Mouse (Mus musculus) adrenal gland, adult (tissue): ENCODE results near the gene Rab26.
A peak's percentile ranks its signal among the peaks of the same experiment; 100 is the strongest.

Experiments
- DNase-seq, 2 experiments: peaks; one replicate each; pipeline ENCODE4 v3.0.0; 2022 to 2023; ENCODE audit warnings: low spot score in 1 of 2; ENCODE audit not compliant: inconsistent age in 2 of 2

The Rab26 gene

DNA sequence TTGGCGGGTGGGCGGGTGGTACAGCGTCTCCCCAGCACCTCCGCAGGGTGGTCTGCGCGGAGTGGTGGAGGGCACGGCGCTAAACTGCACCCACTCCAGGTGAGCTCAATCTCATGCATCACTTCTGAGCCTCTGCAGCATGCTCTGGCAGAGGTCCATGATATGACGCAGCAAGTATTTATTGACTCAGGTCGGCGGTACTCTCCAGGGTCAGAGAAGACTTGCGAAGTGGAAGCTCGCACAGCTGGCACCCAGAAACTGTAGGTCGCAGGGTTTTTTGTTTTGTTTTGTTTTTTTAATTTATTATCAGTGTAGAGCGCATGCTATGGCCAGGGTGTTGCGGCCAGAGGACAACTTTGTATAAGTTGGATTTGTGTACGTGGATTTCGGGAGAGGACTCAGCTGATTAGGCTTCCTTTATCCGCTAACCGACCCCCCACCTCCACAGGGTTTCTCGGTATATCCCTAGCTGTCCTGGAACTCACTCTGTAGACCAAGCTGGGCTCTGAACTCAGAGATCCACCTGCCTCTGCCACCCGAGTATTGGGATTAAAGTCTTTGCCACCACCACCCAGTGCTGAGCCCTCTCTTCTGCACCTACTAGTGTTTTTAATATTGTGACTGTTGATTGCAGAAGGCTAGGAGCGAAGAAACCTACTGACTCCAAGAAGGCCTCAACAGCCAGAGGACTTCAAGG is 15.1 kb upstream of the Rab26 start:
- peak; percentile 82 to 93 for DNase-seq

DNA sequence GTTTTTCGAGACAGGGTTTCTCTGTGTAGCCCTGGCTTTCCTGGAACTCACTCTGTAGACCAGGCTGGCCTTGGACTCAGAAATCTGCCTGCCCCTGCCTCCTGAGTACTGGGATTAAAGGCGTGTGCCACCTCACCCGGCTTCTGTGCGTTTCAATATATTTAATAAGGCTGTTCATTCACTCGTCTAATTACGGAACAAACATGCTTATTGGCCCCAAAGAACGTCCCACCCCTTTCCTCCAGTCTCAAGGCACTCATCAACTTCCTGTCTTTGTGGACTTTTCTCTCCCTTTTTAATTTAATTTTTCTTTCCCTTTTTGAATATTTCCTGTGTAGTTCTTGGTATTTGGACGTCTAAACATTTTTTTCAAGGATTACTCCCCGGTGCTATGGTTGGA is 14.4 kb upstream of the Rab26 start:
- no peak for DNase-seq

DNA sequence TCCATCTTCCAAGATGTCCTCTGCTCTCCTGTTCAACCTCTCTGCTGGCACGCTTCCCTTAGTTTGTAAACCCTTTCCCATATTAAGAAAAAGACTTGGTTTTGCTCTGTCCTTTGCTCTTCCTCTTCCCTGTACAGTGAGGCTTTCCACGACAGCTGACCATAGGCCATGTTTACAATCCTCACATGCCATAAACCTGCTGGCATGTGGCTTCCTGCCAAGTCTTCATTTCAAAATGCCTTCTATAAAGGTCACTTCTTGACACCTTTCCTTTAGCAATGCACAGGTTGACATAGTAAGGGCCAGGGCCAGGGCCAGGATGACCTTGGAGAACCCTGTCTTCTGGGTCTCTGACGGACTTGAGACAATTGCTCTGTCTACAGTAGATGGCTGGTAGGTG is 12.2 kb upstream of the Rab26 start:
- no peak for DNase-seq

DNA sequence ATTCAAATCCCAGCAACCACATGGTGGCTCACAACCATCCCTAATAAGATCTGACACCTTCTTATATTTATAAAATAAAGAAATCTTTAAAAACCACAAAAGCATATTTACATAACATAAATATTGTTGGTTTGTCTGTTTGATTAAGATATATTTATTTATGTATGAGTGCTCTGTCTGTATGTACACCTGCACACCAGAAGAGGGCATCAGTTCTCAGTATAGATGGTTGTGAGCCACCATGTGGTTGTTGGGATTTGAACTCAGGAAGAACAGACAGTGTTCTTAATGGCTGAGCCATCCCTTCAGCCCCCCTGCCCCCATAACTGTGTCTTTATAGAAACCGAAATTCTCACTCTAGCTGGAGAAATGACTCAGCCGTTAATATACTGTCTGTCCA is 11.2 kb upstream of the Rab26 start:
- DNase-seq, result no peak

DNA sequence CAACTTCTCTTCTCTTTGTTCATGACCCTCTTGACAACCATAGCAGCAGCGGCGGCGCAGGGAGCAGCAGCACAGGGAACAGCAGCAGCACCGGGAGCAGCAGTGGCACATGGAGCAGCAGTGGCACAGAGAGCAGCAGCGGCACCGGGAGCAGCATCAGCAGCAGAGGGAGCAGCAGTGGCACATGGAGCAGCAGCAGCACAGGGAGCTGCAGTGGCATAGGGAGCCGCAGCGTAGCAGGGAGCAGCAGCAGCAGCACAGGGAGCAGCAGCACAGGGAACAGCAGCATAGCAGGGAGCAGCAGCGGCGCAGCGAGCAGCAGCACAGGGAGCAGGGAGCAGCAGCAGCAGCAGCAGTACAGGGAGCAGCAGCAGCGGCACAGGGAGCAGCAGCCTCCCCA is 10.6 kb upstream of the Rab26 start:
- DNase-seq, result no peak

DNA sequence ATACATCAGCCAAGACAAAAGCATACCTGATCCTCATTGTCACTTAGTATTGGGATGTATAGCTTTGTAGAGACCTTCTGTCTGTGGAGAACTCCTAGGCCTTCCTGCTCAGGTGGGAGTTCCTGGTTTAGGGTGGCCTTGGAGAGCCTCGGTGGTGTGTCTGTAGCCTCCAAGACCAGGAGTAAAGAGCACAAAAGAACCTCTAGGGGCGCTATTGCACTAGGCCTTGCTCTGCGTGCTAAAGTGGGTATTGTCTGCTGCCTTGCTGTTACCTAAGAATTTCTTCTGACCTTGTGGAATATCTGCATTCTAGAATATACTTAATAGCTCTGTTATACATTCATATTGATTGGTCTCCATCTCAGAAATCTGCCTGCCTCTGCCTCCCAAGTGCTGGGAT is 6.4 kb upstream of the Rab26 start:
- DNase-seq, result peak in 1 of 2 experiments; percentile 81

DNA sequence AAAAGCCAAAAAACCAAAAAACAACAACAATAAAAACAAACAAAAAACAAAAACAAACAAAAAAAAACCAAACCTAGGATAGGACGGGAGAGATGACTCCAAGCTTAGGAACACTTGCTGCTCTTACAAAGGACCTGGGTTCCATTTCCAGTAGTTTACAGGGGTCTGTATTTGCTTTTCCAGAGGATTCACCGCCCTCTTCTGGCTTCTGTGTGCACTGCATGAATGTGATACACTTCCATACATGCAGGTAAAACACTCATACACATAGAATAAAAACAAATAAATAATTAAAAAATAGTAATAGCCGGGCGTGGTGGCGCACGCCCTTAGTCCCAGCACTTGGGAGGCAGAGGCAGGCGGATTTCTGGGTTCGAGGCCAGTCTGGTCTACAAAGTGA is 4.9 kb upstream of the Rab26 start:
- DNase-seq, result peak in 1 of 2 experiments; percentile 80

DNA sequence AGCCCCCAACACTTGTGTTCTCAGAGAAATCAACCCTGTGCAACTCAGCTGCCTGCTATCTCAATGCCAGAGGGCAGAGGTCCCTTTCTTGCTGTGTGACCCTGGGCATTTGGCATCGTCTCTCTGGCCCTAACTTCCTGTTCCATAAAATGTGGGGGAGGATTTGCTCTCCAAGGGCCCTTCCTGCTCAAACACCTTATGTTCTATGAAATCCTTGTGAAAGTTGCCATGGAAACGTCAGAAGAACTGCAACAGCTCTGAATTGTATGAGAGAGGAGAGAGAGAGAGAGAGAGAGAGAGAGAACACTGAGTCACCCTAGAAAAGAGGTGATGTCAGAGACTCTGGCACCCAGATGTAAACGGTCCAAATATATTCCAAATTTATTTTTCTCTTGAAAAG is 3.5 kb upstream of the Rab26 start:
- DNase-seq, result peak in 1 of 2 experiments; percentile 77

DNA sequence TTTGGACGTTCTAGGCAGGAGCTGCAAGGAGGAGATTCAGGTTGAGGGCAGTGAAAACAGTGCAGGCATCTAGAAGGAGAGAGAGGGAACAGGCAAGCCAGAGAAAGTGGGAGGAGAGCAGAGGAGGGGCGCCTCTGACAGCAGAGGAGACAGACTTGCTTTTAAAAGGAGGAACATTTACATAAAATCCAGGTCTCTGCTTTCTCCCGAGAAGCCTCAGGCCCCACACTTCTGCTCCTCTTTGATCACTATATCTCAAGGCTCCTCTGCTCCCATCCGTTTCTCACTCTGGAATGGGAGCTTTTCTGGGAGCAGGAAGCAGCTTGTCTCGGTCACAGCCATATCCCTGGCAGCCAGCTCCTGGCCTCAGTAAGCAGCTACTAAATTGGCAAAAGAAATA is 1.3 kb upstream of the Rab26 start:
- DNase-seq, result no peak

DNA sequence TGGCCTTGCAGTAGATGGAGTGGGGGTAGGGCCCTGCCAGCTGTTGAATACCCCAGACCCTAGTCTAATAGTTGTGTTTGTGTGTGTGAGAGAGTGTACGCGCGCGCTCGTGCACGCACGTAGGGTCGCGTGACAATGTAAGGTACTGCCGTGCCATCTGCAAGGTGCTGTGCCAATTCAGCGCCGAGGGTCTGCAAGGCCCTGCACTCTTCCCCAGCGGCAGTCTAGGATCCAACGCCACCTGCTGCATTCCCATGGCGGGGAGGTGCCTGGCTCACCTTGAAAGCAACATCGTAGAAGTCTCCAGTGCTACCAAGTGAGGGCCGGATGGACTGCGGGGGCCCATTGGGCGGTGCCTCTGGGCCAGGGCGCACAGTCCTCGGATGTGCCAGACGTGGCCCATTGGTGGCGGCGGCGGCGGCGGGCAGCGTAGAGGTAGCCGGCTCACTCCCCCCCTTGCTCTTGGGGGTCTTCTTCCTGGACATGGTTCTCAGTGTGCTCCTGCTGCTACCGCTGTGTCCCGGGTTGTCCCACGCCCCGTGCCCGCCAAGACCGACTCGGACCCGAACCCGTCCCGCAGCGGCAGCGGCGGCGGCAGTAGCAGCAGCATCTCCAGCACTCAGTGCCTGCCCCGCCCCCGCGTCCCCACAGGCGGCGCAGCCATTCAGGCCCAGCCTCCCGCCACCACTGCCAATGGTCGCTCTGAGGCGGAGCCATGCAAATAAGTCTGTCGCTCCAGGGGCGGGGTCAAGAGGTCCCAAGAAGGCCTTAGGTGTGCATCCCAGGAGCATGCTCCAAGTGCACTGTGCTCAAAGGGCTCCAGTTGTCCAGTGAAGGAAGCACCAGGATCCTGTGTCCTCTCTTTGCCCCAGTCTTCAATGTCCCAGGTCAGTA is 664 bp downstream of the Rab26 start:
- DNase-seq, result peak; percentile 92 to 94

DNA sequence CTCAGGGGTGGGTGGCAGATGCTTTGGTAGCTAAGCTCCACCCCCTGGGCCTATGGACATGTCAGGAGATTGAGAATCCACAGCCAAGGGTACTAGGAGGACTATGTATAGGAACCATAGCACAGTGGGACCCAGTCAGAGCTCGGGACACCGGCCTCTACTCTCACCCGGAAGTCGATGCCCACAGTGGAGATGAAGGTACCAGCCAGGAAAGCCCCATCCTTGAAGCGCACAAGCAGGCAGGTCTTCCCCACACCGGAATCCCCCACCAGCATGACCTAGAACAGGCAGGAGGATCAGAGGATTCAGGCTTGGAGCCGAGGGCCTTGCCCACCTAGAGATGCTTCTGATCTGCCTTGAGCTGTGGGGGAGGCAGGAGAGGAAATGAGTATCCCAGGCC is 2.0 kb downstream of the Rab26 start:
- DNase-seq, result no peak

DNA sequence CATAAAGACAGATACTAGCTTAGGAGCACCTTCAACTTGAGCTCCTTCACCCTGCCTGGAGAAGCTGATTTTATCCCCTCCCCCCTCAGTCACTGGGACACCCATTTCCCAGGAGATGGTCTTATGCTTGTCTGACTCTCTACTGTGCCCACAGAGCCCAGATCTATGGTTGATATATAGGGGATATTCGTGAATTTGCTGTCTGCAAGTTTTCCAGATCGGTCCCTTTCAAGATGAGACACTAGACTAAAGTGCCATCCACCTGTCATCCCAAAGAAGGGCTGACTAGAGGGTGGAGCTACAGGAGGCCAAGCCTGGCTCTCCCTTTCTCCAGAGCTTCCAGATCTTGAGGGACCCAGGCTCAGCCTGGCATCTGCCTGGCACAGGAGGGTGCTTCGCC is 2.9 kb downstream of the Rab26 start:
- DNase-seq, result no peak

DNA sequence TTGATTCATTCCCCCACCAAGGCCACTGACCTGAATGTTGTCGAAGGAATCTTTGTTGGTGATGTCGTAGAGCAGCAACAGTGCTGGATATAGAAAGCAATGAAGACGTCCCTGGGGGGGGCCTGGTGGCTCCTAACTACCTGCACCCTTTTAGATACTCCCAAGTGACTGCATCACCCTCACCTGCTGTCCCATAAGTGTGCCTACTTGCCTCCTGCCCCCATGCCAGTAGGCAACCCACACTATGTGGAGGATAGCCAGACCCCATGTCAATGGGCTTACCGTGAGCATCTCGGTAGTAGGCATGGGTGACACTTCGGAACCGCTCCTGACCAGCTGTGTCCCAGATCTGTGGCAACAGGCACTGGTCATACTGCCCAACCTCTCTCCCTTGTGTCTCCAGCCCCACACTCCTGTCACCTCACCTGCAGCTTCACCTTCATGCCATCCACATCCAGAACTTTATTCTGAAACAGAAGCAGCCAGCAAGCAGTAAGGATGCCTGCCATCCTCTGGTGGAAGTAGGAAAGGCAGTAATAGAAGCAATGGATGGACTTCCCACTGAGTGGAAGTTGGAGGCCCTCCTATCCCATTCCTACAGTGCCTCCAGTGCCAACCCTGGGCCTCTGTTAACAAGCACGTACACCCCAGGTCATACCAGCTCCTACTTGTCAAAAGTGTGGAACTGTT is 3.5 kb downstream of the Rab26 start:
- DNase-seq, result peak in 1 of 2 experiments; percentile 71

DNA sequence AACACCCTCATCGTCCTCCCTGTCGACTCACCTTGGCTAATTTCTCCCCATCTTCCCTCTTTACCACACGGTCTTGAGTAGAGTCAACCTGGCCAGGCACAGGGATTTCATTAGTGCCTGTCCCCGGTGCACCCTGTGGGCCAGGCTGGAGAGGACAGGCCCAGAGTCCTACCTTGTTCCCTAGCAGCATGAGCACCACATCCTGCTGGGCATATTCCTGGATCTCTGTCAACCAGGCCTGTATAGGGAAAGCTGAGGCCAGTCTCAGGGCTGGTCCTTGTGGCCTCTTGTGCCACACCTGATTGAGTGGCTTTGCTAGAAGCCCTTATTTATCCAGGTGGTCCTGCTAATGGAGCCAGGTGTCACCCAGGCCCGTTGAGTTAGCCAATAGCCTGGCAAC is 4.1 kb downstream of the Rab26 start:
- no peak for DNase-seq

DNA sequence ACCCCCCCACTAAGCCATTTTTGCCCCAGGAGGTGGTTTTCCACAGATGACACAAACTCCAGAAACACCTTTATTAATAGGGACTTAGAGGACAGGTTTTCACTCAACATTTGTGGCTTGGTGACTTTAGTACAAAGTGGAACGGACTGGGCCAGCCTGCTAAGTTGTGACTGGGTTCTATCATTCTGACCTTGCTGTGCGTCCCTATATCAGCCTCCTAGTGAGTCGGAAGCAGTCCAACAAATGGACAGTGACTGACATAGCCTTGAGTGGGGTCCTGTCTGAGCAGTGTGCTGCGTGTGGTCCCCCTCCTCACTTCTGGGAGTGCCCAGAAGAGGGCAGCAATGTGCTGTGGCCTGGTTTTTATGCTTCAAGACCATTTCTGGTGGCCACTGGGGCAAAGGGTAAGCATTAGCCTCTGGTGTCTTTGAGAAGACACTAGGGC is 5.0 kb downstream of the Rab26 start:
- peak; percentile 61 to 82 for DNase-seq

DNA sequence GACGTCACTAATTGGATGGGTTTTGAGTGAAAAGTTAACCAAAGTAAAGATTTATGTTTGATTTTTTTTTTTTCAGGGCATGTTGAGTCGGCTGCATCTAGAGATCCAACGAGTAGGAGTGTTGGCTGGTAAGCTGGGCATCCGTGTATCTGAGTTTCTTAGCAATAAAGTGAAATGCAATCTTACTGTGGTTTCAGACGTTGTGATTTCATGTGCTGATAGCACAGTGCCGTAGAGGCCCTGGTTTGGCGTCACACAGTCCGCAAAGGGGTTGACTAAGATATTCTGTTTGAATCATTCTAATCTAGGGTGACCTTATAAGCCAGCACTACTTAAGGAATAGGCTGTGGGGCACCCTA is 5.5 kb downstream of the Rab26 start:
- no peak for DNase-seq

DNA sequence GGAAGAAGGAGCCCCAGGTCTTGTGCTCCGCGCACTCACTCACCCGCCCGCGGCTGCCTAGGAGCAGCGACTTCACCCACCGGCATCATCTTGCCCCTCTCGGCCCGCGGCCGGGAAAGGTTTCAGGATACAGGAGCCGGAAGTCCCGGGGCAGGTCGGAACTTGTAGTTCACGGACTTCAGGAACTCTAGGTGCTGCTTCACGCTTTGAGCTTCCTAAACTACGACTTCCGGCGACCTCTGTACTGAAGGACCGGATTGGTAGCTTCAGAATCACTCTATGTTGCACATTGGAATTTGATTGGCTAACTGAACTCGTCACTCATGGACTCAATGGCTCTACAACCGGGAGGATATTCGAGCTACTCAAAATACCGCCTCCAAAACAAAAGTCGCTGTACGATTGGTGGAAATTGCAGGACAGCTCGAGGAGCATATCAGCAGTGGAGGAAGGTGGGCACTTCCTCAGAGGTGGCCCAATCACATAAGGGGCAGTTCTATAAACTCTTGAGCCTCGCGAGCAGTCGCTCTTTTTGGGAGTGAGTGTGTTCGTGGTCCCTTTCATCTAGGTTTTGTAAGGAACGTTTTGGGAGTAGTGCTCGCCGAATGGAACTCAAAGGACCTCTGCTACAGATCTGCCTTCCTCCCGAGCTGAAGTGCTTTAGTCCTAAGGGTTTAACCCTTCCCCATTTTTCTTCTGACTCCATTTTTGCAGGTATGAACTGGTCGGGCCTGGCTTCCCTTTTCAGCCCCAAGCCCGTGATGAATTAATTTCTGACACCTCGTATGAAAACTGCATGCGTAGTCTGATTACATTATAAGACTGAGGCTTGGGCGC is 6.1 kb downstream of the Rab26 start, which contains the start of gene Traf7:
Traf7 (minus strand) TSS at position 216 of the 837 bp plus-strand sequence.
- peak; percentile 93 to 97 for DNase-seq

DNA sequence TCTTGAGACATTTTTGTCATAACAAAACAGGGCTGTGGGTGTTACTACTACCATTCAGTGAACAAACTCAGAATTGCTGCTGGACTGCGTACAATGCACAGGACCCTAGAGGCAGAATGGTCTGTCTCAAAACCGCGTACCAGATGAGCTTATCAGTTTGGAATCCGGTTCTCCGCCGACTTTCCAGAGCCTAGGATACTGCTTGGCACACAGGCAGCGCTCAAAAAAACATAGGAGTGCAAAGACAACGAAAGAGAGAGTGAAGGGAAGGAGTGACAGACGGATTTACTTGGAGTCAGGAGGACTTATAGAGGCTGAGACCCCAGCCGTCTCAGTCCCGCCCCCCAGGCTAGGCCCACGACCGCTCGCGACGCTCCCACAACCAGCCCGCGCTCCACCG is 6.7 kb downstream of the Rab26 start:
- no peak for DNase-seq

DNA sequence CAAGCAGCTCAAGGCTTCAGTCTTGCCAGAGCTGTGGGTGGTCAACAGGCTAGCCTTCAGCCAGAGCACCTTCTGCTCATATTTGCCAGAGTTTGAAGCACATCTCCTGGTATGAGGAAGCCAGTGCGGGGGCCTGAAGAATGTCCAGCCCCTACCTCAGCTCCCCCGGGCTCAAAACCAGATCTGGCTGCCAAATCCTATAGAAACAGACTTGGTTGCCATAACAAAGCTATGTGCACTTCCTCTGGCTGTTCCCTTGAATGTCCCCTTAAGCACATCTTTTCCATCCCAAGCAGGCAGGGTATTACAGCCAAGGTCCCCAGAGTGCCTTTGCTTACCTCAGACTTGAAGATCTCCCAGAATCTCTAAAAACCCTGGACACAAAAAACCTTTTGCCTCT is 9.3 kb downstream of the Rab26 start:
- no peak for DNase-seq

DNA sequence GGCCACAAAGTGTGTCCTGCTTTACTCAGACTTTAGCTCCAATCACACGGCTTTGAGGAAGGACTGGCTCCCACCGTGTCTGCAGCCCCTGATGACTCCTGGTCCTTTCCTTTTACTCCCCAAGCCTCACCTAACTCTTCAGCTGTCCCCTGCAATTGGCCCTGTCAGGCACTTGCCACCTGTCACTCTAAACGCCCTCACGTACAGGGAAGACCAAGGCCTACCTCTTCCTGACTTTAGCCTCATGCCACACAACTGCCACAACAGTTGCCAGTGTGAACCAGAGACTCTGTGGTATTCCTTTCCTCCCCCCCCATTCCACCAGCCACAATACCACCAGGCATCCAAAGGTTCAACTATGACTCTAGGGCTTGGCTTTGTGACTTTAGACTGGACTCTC is 13.6 kb downstream of the Rab26 start:
- no peak for DNase-seq
